Mouse (Mus musculus) ES-E14 (cell line): ENCODE measurements at regions not wholly inside any gene's neighbourhood (a gene's known extent, or its start where the extent isn't known, plus 50 kb on each side); places are given as distances from the start of the nearest gene placed in this dataset.
A peak's percentile ranks its signal among the peaks of the same experiment; 100 is the strongest.

Experiments
- DNase-seq: peaks from one replicate; pipeline ENCODE4 v3.0.0-alpha.2; 2013; ENCODE audit warnings: low read depth, low spot score
- H3K27ac ChIP-seq: 2 replicates; pipeline ENCODE4 v1.5.1; 2012; ENCODE audit warnings: low read depth, mild to moderate bottlenecking, low read length, moderate library complexity, mixed read lengths; ENCODE audit not compliant: poor library complexity, insufficient read depth, severe bottlenecking
- H3K36me3 ChIP-seq: 2 replicates; pipeline ENCODE4 v1.6.1; 2012; ENCODE audit warnings: mild to moderate bottlenecking, low read length, moderate library complexity, mixed read lengths; ENCODE audit not compliant: control insufficient read depth, poor library complexity, insufficient read depth, severe bottlenecking
- H3K4me1 ChIP-seq, 2 experiments: fragments of 150-350 bp in 1 of 2; sonication (generic) in 1 of 2; 2 replicates each; pipeline ENCODE4 v1.6.1; 2012; ENCODE audit warnings: low read length in 2 of 2, mild to moderate bottlenecking in 1 of 2, mixed read lengths in 1 of 2; ENCODE audit not compliant: control insufficient read depth in 2 of 2, insufficient read depth in 2 of 2, poor library complexity in 1 of 2
- H3K4me3 ChIP-seq, 2 experiments: fragments of 150-350 bp in 1 of 2; sonication (generic) in 1 of 2; 2 replicates each; pipeline ENCODE4 v1.5.1; 2012; ENCODE audit warnings: low read length in 2 of 2, low read depth in 1 of 2, mild to moderate bottlenecking in 1 of 2, mixed read lengths in 1 of 2; ENCODE audit not compliant: insufficient read depth in 1 of 2, poor library complexity in 1 of 2, severe bottlenecking in 1 of 2
- H3K9ac ChIP-seq: 2 replicates; pipeline ENCODE4 v1.6.1; 2012; ENCODE audit warnings: low read depth, mild to moderate bottlenecking, low read length, mixed read lengths; ENCODE audit not compliant: poor library complexity, insufficient read depth, severe bottlenecking
- H3K9me3 ChIP-seq: fragments of 150-350 bp; sonication (generic); 2 replicates; pipeline ENCODE4 v1.6.1; 2012; ENCODE audit warnings: low read depth, mild to moderate bottlenecking, low read length; ENCODE audit not compliant: control insufficient read depth, insufficient read depth
- CHD2 ChIP-seq: IDR thresholded peaks from 2 replicates; pipeline ENCODE4 v1.6.1; 2014; ENCODE audit warnings: mild to moderate bottlenecking, low read depth, low read length, inconsistent platforms
- HCFC1 ChIP-seq: IDR thresholded peaks from 2 replicates; pipeline ENCODE4 v1.6.1; 2012; ENCODE audit warnings: low read length, inconsistent platforms, borderline replicate concordance; ENCODE audit not compliant: insufficient read depth
- MAFK ChIP-seq: IDR thresholded peaks from 2 replicates; pipeline ENCODE4 v1.6.1; 2014; ENCODE audit warnings: mild to moderate bottlenecking, low read depth, low read length, inconsistent platforms; ENCODE audit not compliant: insufficient read depth
- ZC3H11A ChIP-seq: IDR thresholded peaks from 2 replicates; pipeline ENCODE4 v1.6.1; 2012; ENCODE audit warnings: low read depth, mild to moderate bottlenecking, inconsistent platforms, low read length, borderline replicate concordance
- ZNF384 ChIP-seq: IDR thresholded peaks from 2 replicates; pipeline ENCODE4 v1.6.1; 2012; ENCODE audit warnings: low read depth, low read length, inconsistent platforms
- in situ Hi-C, 2 experiments: fragments of 600-800 bp; cut with MboI; formaldehyde crosslinking; loops; one replicate each; pipeline ENCODE4 v1.15.1; 2025; ENCODE audit warnings: low sequenced_read_pairs in 2 of 2, inconsistent platforms in 1 of 2; ENCODE audit not compliant: unreplicated experiment in 2 of 2

DNA sequence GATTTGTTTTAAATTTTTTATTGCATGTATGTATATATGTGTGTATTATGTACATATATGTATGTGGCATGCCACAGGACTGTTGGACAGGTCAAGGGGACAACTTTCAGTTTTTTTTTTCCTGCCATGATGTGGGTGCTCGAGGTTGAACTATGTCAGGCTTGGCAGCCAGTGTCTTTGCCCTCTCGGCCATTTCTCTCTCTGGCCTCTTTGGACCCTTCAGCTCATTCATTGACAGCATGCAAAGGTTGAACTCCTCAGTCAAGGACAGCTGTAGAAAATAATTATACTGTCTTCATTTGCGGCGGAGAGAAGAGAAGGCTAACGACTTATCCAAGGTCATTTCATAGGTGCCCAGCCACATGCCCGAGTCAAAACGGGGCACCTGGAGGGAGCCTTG lies 86.6 kb downstream of the Hif1an start:
- no peak for TF ChIP-seq ZC3H11A
- no peak overlapping the region for H3K9ac ChIP-seq
- in situ Hi-C loops, result no loop called here

GRCm38 (mm10) chr19:44650841-44651240 lies 88.2 kb downstream of the Hif1an start:
- H3K9me3 ChIP-seq, result no peaks in the 10 kb centered on the region
- H3K36me3 ChIP-seq, result no peaks in the 10 kb centered on the region
- no peak for DNase-seq
- TF ChIP-seq MAFK (no peak), ZNF384 (no peak), ZC3H11A (no peak)
- no peak overlapping the region for H3K4me3 ChIP-seq
- peaks cover 0 to 13% of the 10 kb centered on the region in 2 experiments; a peak in 2 of 4 replicates for H3K4me1 ChIP-seq
- no peak overlapping the region for H3K27ac ChIP-seq
- in situ Hi-C loops, result no loop called here
- H3K9ac ChIP-seq, result no peak overlapping the region

More for the DNA sequence above, 86.6 kb downstream of the Hif1an start:
- no peak overlapping the region; a peak in 1 of 4 replicates for H3K4me3 ChIP-seq
- H3K4me1 ChIP-seq, result peaks cover 0 to 6% of the 10 kb centered on the region in 2 experiments; a peak in 1 of 4 replicates
- H3K36me3 ChIP-seq, result no peaks in the 10 kb centered on the region
- H3K9me3 ChIP-seq, result no peaks in the 10 kb centered on the region
- no peak overlapping the region for H3K27ac ChIP-seq
- no peak for DNase-seq

DNA sequence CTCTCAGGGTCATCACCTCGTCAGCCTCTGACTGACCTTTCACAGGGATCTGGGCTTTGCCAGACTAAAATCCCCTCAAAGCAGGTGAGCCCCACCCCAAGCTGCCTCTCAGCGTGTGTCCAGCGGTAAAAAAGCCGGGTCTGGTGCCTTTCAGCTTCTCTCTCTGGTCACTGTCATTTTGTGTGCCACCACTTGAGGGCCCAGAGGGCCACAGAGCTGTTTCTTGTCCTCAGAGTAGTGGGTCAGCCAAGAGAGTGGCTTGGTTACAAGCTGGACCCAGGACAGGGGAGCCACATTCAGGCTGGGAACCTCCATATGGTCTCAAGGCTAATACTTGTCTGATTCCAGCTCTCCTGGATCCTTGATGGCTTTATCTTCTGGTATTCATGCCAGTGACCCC lies 89.0 kb downstream of the Hif1an start:
- no peak for DNase-seq
- TF ChIP-seq CHD2 (no peak), ZC3H11A (no peak), MAFK (no peak)
- no peak overlapping the region for H3K9ac ChIP-seq
- no peaks in the 10 kb centered on the region for H3K36me3 ChIP-seq
- peaks cover 0 to 14% of the 10 kb centered on the region in 2 experiments; a peak in 2 of 4 replicates for H3K4me1 ChIP-seq
- in situ Hi-C loops, result no loop called here
- H3K4me3 ChIP-seq, result no peak overlapping the region
- H3K9me3 ChIP-seq, result no peaks in the 10 kb centered on the region
- no peak overlapping the region for H3K27ac ChIP-seq

- in situ Hi-C loops, result no loop called here
- peaks cover 0 to 18% of the 10 kb centered on the region in 2 experiments; a peak in 2 of 4 replicates for H3K4me1 ChIP-seq
- DNase-seq, result peak; percentile 65
Observed at GRCm38 (mm10) chr19:44655719-44656118, 93.1 kb downstream of the Hif1an start.

DNA sequence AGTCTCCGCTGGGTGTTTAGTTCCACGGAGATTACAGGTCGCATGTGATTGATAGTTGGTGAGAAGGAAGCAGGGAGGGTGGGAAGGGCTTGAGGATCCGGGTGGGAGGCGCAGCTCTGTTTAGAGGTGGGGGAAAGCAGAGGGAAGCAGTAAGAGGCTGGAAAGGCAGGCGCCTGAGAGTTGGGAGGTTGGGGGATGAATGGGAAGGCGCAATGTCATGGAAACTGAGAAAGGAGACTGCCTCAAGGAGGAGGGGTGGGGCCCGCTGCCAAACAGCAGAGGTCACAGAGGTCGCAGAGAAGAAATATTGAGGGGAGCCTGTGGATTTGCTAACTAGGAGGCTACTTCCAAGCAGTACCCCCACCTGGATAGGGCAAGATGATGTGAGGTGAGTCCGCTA lies 96.5 kb upstream of the Pax2 start:
- Histone ChIP-seq H3K9me3 (no peaks in the 10 kb centered on the region), H3K36me3 (no peaks in the 10 kb centered on the region)
- in situ Hi-C loops, result no loop called here

More at GRCm38 (mm10) chr19:44655719-44656118, 93.1 kb downstream of the Hif1an start:
- Histone ChIP-seq H3K4me3 (no peak overlapping the region), H3K9me3 (no peaks in the 10 kb centered on the region), H3K36me3 (no peaks in the 10 kb centered on the region), H3K9ac (no peak overlapping the region), H3K27ac (no peak overlapping the region)
- 0 out of 2 replicates have a peak, but pooled peaks have one; percentile 6 for TF ChIP-seq ZC3H11A
- TF ChIP-seq MAFK, result no peak

More for the DNA sequence above, 96.5 kb upstream of the Pax2 start:
- Histone ChIP-seq H3K9ac (no peak overlapping the region), H3K4me1 (peaks cover 0 to 15% of the 10 kb centered on the region in 2 experiments; a peak in 2 of 4 replicates), H3K27ac (no peak overlapping the region), H3K4me3 (no peak overlapping the region)
- no peak for DNase-seq
- no peak for TF ChIP-seq ZC3H11A
- TF ChIP-seq CHD2, result no peak
- TF ChIP-seq ZNF384, result no peak
- no peak for TF ChIP-seq HCFC1
- TF ChIP-seq MAFK, result no peak
